Mouse (Mus musculus) cortical plate, adult 2 months (tissue): ENCODE measurements around the gene Fam189b. TPM values are rescaled to one million over a fixed set of nuclear protein-coding genes. Genes with fewer than 3 reads are reported as not detected.

ENCODE experiments used
- H3K27ac ChIP-seq: fragments of 200-500 bp; 2 replicates; pipeline ENCODE4 v1.5.1; 2012; ENCODE audit warnings: low read length, control low read depth, inconsistent platforms; ENCODE audit not compliant: insufficient read depth
- H3K4me1 ChIP-seq: fragments of 200-500 bp; 2 replicates; pipeline ENCODE4 v1.6.1; 2011; ENCODE audit warnings: low read length; ENCODE audit not compliant: control insufficient read depth, insufficient read depth
- H3K4me3 ChIP-seq: fragments of 200-500 bp; 2 replicates; pipeline ENCODE4 v1.5.1; 2011; ENCODE audit warnings: mild to moderate bottlenecking, low read length, control low read depth; ENCODE audit not compliant: insufficient read depth
- CTCF ChIP-seq: fragments of 200-500 bp; IDR thresholded peaks from 2 replicates; pipeline ENCODE4 v1.5.1; 2011; ENCODE audit warnings: mild to moderate bottlenecking, control low read depth, low read length; ENCODE audit not compliant: insufficient read depth; ENCODE audit errors: extremely low read depth
- POLR2A ChIP-seq: fragments of 200-500 bp; IDR thresholded peaks from 2 replicates; pipeline ENCODE4 v1.6.1; 2011; ENCODE audit warnings: mild to moderate bottlenecking, low read length, control low read depth; ENCODE audit not compliant: insufficient read depth; ENCODE audit errors: extremely low read depth
- polyA plus RNA-seq: library from polyadenylated mRNA; depleted of rRNA; stranded (reverse); fragments of >200 nt; gene quantifications from 2 replicates; pipeline ENCODE4 v1.2.3, GENCODE M21; 2012; rRNA removed

The Fam189b gene
- polyA plus RNA-seq, 1 experiment = 84.1 TPM

DNA sequence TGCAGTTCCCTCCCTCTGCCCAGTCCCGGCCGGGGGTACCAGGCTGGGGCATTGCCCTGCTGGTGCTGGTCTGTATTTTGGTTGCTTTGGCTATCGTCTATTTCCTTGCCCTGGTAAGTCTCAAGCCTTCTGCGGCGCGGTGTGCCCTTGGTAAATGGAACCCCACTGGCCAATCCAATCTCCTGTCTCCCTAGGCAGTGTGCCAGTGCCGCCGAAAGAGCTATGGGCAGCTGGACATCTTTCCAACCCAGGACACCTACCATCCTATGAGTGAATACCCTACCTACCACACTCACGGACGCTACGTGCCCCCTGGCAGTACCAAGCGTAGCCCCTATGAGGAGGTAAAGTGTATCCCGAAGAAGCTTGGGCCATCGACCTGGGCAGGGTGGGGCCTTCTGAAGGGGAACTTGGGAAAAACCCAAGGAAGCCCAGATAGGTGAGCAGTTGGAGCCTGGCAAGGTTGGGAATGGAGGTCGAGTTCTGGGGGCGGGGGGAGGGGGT lies 48.9 kb downstream of the Fam189b start:
- Histone ChIP-seq H3K27ac (no peak overlapping the region), H3K4me3 (no peak overlapping the region), H3K4me1 (no peaks in the 10 kb centered on the region)
- TF ChIP-seq POLR2A (no peak), CTCF (no peak)

DNA sequence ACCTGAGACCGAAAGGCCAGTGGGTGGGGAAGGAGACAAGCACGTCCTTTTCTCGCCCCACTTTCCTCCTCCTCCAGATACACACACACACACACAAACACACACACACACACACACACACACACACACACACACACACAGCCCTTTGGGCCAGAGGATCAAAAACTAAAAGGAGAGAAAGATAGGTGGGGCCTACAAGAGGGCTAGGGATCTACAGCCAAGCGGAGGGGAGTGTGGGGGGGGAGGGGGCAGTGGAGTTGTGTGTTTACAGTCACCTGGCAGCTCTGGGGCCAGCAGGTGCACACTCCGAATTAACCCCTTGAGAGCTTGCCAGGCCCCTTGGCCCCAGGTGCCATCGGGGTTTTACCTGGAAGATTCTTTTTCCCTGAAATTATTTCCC lies 49.7 kb downstream of the Fam189b start:
- Histone ChIP-seq H3K27ac (no peak overlapping the region), H3K4me3 (no peak overlapping the region), H3K4me1 (no peaks in the 10 kb centered on the region)
- no peak for TF ChIP-seq POLR2A
- TF ChIP-seq CTCF = no peak

DNA sequence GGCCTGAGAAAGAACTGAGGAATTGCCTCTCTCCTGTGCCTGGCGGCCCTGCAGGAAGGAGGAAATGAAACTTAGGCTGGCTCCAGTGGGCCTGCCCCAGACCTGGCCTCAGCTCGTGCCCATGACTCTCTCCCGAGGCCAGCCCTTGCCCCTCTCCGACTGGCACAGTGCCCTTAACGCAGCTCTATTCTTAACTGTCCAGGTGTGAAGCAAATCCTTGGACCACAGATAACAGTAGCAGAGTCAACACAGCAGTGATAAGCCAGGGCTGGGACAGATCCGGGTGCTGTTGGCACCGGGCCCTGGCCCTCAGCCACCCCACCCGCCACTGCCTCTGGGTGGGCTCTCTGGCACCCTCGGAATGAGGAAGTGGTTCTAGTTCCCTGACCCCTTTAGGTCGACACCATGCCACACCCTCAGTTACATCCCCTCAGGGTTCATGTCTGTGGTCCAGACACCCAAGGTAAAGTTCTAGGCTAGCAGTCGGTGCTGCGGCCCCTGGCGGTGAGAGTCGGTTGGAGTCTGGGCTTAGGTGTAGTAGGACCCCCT lies 50.7 kb downstream of the Fam189b start:
- Histone ChIP-seq H3K4me1 (no peaks in the 10 kb centered on the region; the same call in 1 of the 2 replicates), H3K4me3 (no peak overlapping the region), H3K27ac (no peak overlapping the region)
- TF ChIP-seq CTCF (no peak), POLR2A (0 out of 2 replicates have a peak, but pooled peaks have one; percentile 22)

DNA sequence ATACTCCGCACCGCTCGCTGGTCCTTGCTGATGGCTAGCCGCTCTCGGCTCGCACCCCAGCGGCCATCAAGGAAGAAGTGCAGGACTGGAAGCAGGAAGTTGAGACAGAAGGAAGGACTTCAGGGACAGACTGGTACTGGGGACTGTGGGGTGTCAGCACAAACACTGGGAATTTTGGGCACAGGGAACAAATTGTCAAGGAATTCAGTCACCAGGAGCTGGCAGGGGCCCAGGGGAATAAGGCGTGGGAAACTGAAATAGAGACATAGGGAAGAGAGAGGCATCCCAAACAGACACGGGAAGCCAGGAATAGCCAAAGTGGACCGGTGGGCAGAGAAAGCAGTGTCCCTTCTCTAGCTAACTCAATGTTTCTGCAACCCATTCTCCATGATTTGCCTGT lies 53.6 kb downstream of the Fam189b start:
- no peak for TF ChIP-seq CTCF
- TF ChIP-seq POLR2A = no peak
- H3K27ac ChIP-seq = no peak overlapping the region
- peaks cover 1% of the 10 kb centered on the region; the same call in 1 of the 2 replicates for H3K4me1 ChIP-seq
- H3K4me3 ChIP-seq = no peak overlapping the region

DNA sequence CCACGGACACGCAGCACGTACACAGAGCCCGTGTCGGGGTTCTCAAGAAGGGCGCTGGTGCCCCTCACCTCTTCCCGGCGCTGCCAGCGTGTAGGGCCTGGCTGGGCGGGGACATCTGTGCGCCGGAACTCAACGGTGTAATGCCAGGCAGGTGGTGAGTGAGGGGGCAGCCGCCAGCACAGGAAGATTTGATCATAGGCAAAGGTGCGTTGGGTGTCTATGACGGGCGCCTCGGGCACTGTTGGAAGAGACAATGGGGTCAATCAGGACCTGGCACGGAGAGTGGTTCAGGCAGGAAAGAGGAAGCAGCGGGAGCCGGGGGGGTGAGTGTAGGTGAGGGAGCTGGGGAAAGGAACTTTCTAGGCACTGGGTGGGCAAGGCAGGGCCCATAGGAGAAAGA lies 54.7 kb downstream of the Fam189b start:
- no peak overlapping the region for H3K4me3 ChIP-seq
- TF ChIP-seq CTCF (no peak), POLR2A (no peak)

DNA sequence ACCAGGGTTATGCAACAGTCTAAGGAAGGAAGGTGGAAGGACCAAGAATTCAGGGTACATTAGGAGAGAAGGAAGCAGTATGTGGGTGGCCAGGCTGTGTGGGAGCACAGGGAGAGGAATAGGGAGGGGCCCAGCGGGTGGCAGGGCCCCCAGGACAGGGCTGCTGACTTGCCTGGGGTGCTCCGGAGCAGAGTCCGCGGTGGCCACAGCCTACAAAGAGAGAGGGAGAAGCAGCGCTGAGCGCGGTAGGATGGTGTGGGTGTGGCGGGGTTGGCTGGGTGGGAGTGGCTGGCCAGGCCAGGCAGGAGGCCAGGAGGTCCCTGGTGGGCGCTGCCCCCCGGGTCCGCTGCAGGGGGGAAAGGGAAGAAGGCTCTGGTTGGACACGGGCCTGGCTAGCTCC lies 55.6 kb downstream of the Fam189b start:
- no peak overlapping the region for H3K27ac ChIP-seq
- TF ChIP-seq POLR2A = no peak
- TF ChIP-seq CTCF = no peak
- peaks cover 1% of the 10 kb centered on the region for H3K4me1 ChIP-seq
- no peak overlapping the region for H3K4me3 ChIP-seq

More for the DNA sequence above, 54.7 kb downstream of the Fam189b start:
- Histone ChIP-seq H3K27ac (no peak overlapping the region), H3K4me1 (peaks cover 1% of the 10 kb centered on the region; the same call in 1 of the 2 replicates)

Other genes with a start within 250 kb of the Fam189b start
- gene Ash1l, start 232.5 kb upstream of the Fam189b start, polyA plus RNA-seq = 32.6 and 32.8 TPM in 2 replicates
- gene Dap3, start 232.0 kb upstream of the Fam189b start, polyA plus RNA-seq = 135 and 136 TPM in 2 replicates
- 199 and 214 TPM in 2 replicates for gene Rusc1, start 89.8 kb upstream of the Fam189b start, polyA plus RNA-seq
- gene Gm43738, start 82.0 kb upstream of the Fam189b start, polyA plus RNA-seq = not detected in 2 replicates
- 94.9 and 107 TPM in 2 replicates for gene Fdps, start 81.2 kb upstream of the Fam189b start, polyA plus RNA-seq
- 0.04 and 0.08 TPM in 2 replicates for gene Pklr, start 47.0 kb upstream of the Fam189b start, polyA plus RNA-seq
- 14.2 and 14.5 TPM in 2 replicates for gene Hcn3, start 22.9 kb upstream of the Fam189b start, polyA plus RNA-seq
- gene Clk2, start 18.3 kb upstream of the Fam189b start, polyA plus RNA-seq = 68.0 and 73.0 TPM in 2 replicates
- gene Scamp3, start 5.7 kb upstream of the Fam189b start, polyA plus RNA-seq = 94.5 and 95.7 TPM in 2 replicates
- 85.1 and 86.1 TPM in 2 replicates for gene Gba, start 19.8 kb downstream of the Fam189b start, polyA plus RNA-seq
- 68.9 and 70.6 TPM in 2 replicates for gene Thbs3, start 32.0 kb downstream of the Fam189b start, polyA plus RNA-seq
- 132 and 155 TPM in 2 replicates for gene Mtx1, start 43.9 kb downstream of the Fam189b start, polyA plus RNA-seq
- 0.88 and 0.95 TPM in 2 replicates for gene Muc1, start 45.9 kb downstream of the Fam189b start, polyA plus RNA-seq
- gene Krtcap2, start 62.8 kb downstream of the Fam189b start, polyA plus RNA-seq = 58.2 and 61.9 TPM in 2 replicates
- 87.2 and 91.0 TPM in 2 replicates for gene Trim46, start 63.2 kb downstream of the Fam189b start, polyA plus RNA-seq
- 150 and 156 TPM in 2 replicates for gene Dpm3, start 76.2 kb downstream of the Fam189b start, polyA plus RNA-seq
- 106 and 114 TPM in 2 replicates for gene Slc50a1, start 87.4 kb downstream of the Fam189b start, polyA plus RNA-seq
- 11.7 and 12.7 TPM in 2 replicates for gene Efna1, start 98.0 kb downstream of the Fam189b start, polyA plus RNA-seq
- gene Efna3, start 139.8 kb downstream of the Fam189b start, polyA plus RNA-seq = 79.9 and 85.1 TPM in 2 replicates
- 0.59 and 1.1 TPM in 2 replicates for gene Efna4, start 154.9 kb downstream of the Fam189b start, polyA plus RNA-seq
- gene Adam15, start 166.9 kb downstream of the Fam189b start, polyA plus RNA-seq = 170 and 178 TPM in 2 replicates
- gene Dcst2, start 178.8 kb downstream of the Fam189b start, polyA plus RNA-seq = 0.61 and 0.75 TPM in 2 replicates
- gene Dcst1, start 182.1 kb downstream of the Fam189b start, polyA plus RNA-seq = 0.06 TPM in 1 of 2 replicates, not detected in the other
- gene Zbtb7b, start 211.6 kb downstream of the Fam189b start, polyA plus RNA-seq = 14.7 and 18.7 TPM in 2 replicates
- 5.1 and 5.9 TPM in 2 replicates for gene Lenep, start 219.7 kb downstream of the Fam189b start, polyA plus RNA-seq
- gene Flad1, start 228.7 kb downstream of the Fam189b start, polyA plus RNA-seq = 45.4 and 48.7 TPM in 2 replicates
- 5.2 and 5.4 TPM in 2 replicates for gene Cks1b, start 235.2 kb downstream of the Fam189b start, polyA plus RNA-seq
- 17.5 and 18.0 TPM in 2 replicates for gene Shc1, start 235.3 kb downstream of the Fam189b start, polyA plus RNA-seq
- gene Pygo2, start 247.1 kb downstream of the Fam189b start, polyA plus RNA-seq = 43.4 and 47.2 TPM in 2 replicates